Mouse (Mus musculus): Measurements from ENCODE around the gene Gm21860. TPM values are rescaled to one million over a fixed set of nuclear protein-coding genes. Genes with fewer than 3 reads are reported as not detected.
"Not testable (repeated sequence)": the region's sequence is repeated elsewhere in the genome, so short reads cannot be mapped to it uniquely, and the experiment has no call there.

Gm21860 gene
- polyA plus RNA-seq, 1 experiment from 2014 or later = not detected

GRCm38 (mm10) chrY:90727121-90727908 is 27.3 kb downstream of the Gm21860 start:
- not testable (repeated sequence) for H3K9ac ChIP-seq; H3K27ac ChIP-seq; H3K27me3 ChIP-seq (ENCODE audit: control insufficient read depth, insufficient read depth, low read length); ATAC-seq (ENCODE audit: low FRiP score); H3K4me3 ChIP-seq (replicated peaks; ENCODE audit: low read length); H3K4me2 ChIP-seq (replicated peaks); H3K4me1 ChIP-seq (replicated peaks; ENCODE audit: control insufficient read depth, insufficient read depth, low read length); H3K36me3 ChIP-seq (replicated peaks; ENCODE audit: control insufficient read depth, insufficient read depth)
- WGBS = 65% methylated on average over 10 of the region's 13 CpGs
- H3K9me3 ChIP-seq (ENCODE audit: control insufficient read depth, low read length) = peaks cover 10% of the 10 kb centered on the region
- peak; percentile 46 for DNase-seq (ENCODE audit: low spot score)

GRCm38 (mm10) chrY:90725701-90726451 is 28.7 kb downstream of the Gm21860 start:
- peak; percentile 63 for DNase-seq (ENCODE audit: low spot score)
- H3K4me3 ChIP-seq (replicated peaks; ENCODE audit: low read length) = not testable (repeated sequence)

GRCm38 (mm10) chrY:90725166-90725565 is 29.5 kb downstream of the Gm21860 start:
- H3K9me3 ChIP-seq (ENCODE audit: control insufficient read depth, low read length); H3K4me1 ChIP-seq (replicated peaks; ENCODE audit: control insufficient read depth, insufficient read depth, low read length); H3K4me3 ChIP-seq (replicated peaks; ENCODE audit: low read length); H3K27ac ChIP-seq; ATAC-seq (ENCODE audit: low FRiP score); H3K4me2 ChIP-seq (replicated peaks); H3K9ac ChIP-seq; H3K27me3 ChIP-seq (ENCODE audit: control insufficient read depth, insufficient read depth, low read length); H3K36me3 ChIP-seq (replicated peaks; ENCODE audit: control insufficient read depth, insufficient read depth); DNase-seq (ENCODE audit: low spot score): not testable (repeated sequence)
- 88% methylated on average over 9 of the region's 10 CpGs for WGBS

More at GRCm38 (mm10) chrY:90725701-90726451, 28.7 kb downstream of the Gm21860 start:
- not testable (repeated sequence) for H3K27me3 ChIP-seq (ENCODE audit: control insufficient read depth, insufficient read depth, low read length); H3K4me2 ChIP-seq (replicated peaks); H3K9ac ChIP-seq; ATAC-seq (ENCODE audit: low FRiP score); H3K9me3 ChIP-seq (ENCODE audit: control insufficient read depth, low read length); H3K27ac ChIP-seq; H3K36me3 ChIP-seq (replicated peaks; ENCODE audit: control insufficient read depth, insufficient read depth); H3K4me1 ChIP-seq (replicated peaks; ENCODE audit: control insufficient read depth, insufficient read depth, low read length)
- WGBS = 64% methylated on average over 12 of the region's 23 CpGs

GRCm38 (mm10) chrY:90724014-90724709 is 30.5 kb downstream of the Gm21860 start:
- not testable (repeated sequence) for H3K9ac ChIP-seq; H3K4me2 ChIP-seq (replicated peaks); H3K9me3 ChIP-seq (ENCODE audit: control insufficient read depth, low read length); H3K27ac ChIP-seq; DNase-seq (ENCODE audit: low spot score); H3K4me1 ChIP-seq (replicated peaks; ENCODE audit: control insufficient read depth, insufficient read depth, low read length); H3K4me3 ChIP-seq (replicated peaks; ENCODE audit: low read length); H3K36me3 ChIP-seq (replicated peaks; ENCODE audit: control insufficient read depth, insufficient read depth); H3K27me3 ChIP-seq (ENCODE audit: control insufficient read depth, insufficient read depth, low read length)
- peak; percentile 77; the same call in 1 of the 2 replicates for ATAC-seq (ENCODE audit: low FRiP score)
- 51% methylated on average over 8 of the region's 8 CpGs for WGBS

- 63% methylated on average over 9 of the region's 9 CpGs for WGBS
- DNase-seq (ENCODE audit: low spot score) (peak; percentile 46), ATAC-seq (ENCODE audit: low FRiP score) (peak; percentile 92)
- not testable (repeated sequence) for H3K9me3 ChIP-seq (ENCODE audit: control insufficient read depth, low read length); H3K4me2 ChIP-seq (replicated peaks); H3K9ac ChIP-seq; H3K27me3 ChIP-seq (ENCODE audit: control insufficient read depth, insufficient read depth, low read length); H3K4me1 ChIP-seq (replicated peaks; ENCODE audit: control insufficient read depth, insufficient read depth, low read length); H3K4me3 ChIP-seq (replicated peaks; ENCODE audit: low read length); H3K27ac ChIP-seq; H3K36me3 ChIP-seq (replicated peaks; ENCODE audit: control insufficient read depth, insufficient read depth)
Observed at GRCm38 (mm10) chrY:90723336-90723987, 31.2 kb downstream of the Gm21860 start.

GRCm38 (mm10) chrY:90720505-90720904 is 34.1 kb downstream of the Gm21860 start:
- no CpG with 5 or more reads among the region's 5 CpGs for WGBS
- H3K9ac ChIP-seq; DNase-seq (ENCODE audit: low spot score); H3K27ac ChIP-seq; H3K36me3 ChIP-seq (replicated peaks; ENCODE audit: control insufficient read depth, insufficient read depth); H3K9me3 ChIP-seq (ENCODE audit: control insufficient read depth, low read length); H3K4me2 ChIP-seq (replicated peaks); ATAC-seq (ENCODE audit: low FRiP score); H3K4me1 ChIP-seq (replicated peaks; ENCODE audit: control insufficient read depth, insufficient read depth, low read length); H3K4me3 ChIP-seq (replicated peaks; ENCODE audit: low read length); H3K27me3 ChIP-seq (ENCODE audit: control insufficient read depth, insufficient read depth, low read length): not testable (repeated sequence)

GRCm38 (mm10) chrY:90719403-90720232 is 35.0 kb downstream of the Gm21860 start:
- not testable (repeated sequence) for H3K27me3 ChIP-seq (ENCODE audit: control insufficient read depth, insufficient read depth, low read length); H3K4me2 ChIP-seq (replicated peaks); ATAC-seq (ENCODE audit: low FRiP score); H3K4me3 ChIP-seq (replicated peaks; ENCODE audit: low read length); DNase-seq (ENCODE audit: low spot score); H3K27ac ChIP-seq; H3K36me3 ChIP-seq (replicated peaks; ENCODE audit: control insufficient read depth, insufficient read depth); H3K4me1 ChIP-seq (replicated peaks; ENCODE audit: control insufficient read depth, insufficient read depth, low read length); H3K9ac ChIP-seq; H3K9me3 ChIP-seq (ENCODE audit: control insufficient read depth, low read length)
- WGBS = 66% methylated on average over 13 of the region's 13 CpGs

GRCm38 (mm10) chrY:90718583-90719402 is 35.8 kb downstream of the Gm21860 start:
- not testable (repeated sequence) for DNase-seq (ENCODE audit: low spot score); H3K4me3 ChIP-seq (replicated peaks; ENCODE audit: low read length); H3K27ac ChIP-seq

More at GRCm38 (mm10) chrY:90718583-90719402, 35.8 kb downstream of the Gm21860 start:
- not testable (repeated sequence) for H3K36me3 ChIP-seq (replicated peaks; ENCODE audit: control insufficient read depth, insufficient read depth); H3K9ac ChIP-seq; H3K4me2 ChIP-seq (replicated peaks); H3K4me1 ChIP-seq (replicated peaks; ENCODE audit: control insufficient read depth, insufficient read depth, low read length); H3K9me3 ChIP-seq (ENCODE audit: control insufficient read depth, low read length); H3K27me3 ChIP-seq (ENCODE audit: control insufficient read depth, insufficient read depth, low read length)
- ATAC-seq (ENCODE audit: low FRiP score) = peak; percentile 94
- WGBS = 59% methylated on average over 16 of the region's 22 CpGs

Measured in hindbrain, embryonic 14.5 days (tissue).